Mouse (Mus musculus) forebrain, embryonic 14.5 days (tissue): ENCODE measurements around the gene Ugt1a5. TPM values are rescaled to one million over a fixed set of nuclear protein-coding genes. Genes with fewer than 3 reads are reported as not detected.

Source experiments
- ATAC-seq: fragments of 200-750 bp; cut with Nextera tagmentation; 2 replicates; pipeline ENCODE4 v1.8.0; 2017; ENCODE audit warnings: mild to moderate bottlenecking, moderate library complexity
- DNase-seq: peaks from one replicate; pipeline ENCODE4 v3.0.0-alpha.2; 2015; ENCODE audit warnings: low spot score
- H3K27ac ChIP-seq: fragments of 300-500 bp; sonication (generic); 2 replicates; pipeline ENCODE4 v1.5.1; 2014; ENCODE audit warnings: low read depth, mild to moderate bottlenecking, control low read depth, low read length, moderate library complexity
- H3K27me3 ChIP-seq: fragments of 300-500 bp; sonication (generic); replicated peaks from 2 replicates; pipeline ENCODE4 v1.6.1; 2014; ENCODE audit warnings: low read length, control low read depth, mixed read lengths; ENCODE audit not compliant: control insufficient read depth, insufficient read depth
- H3K36me3 ChIP-seq: fragments of 300-500 bp; sonication (generic); 2 replicates; pipeline ENCODE4 v1.6.1; 2014; ENCODE audit warnings: low read length, control low read depth; ENCODE audit not compliant: control insufficient read depth, insufficient read depth
- H3K4me1 ChIP-seq: fragments of 300-500 bp; sonication (generic); 2 replicates; pipeline ENCODE4 v1.6.1; 2014; ENCODE audit warnings: antibody characterized with exemption, low read length, control low read depth; ENCODE audit not compliant: control insufficient read depth, insufficient read depth
- H3K4me2 ChIP-seq: fragments of 300-500 bp; sonication (generic); 2 replicates; pipeline ENCODE4 v1.6.1; 2014; ENCODE audit warnings: mild to moderate bottlenecking, control low read depth, low read length
- H3K4me3 ChIP-seq: fragments of 300-500 bp; sonication (generic); 2 replicates; pipeline ENCODE4 v1.5.1; 2014; ENCODE audit warnings: low read depth, low read length, control low read depth
- H3K9ac ChIP-seq: fragments of 300-500 bp; sonication (generic); 2 replicates; pipeline ENCODE4 v1.6.1; 2014; ENCODE audit warnings: mild to moderate bottlenecking, low read length, control low read depth, moderate library complexity
- H3K9me3 ChIP-seq: fragments of 300-500 bp; sonication (generic); replicated peaks from 2 replicates; pipeline ENCODE4 v1.6.1; 2016; ENCODE audit warnings: low read length, control low read depth, mixed read lengths; ENCODE audit not compliant: control insufficient read depth
- WGBS: fragments of 180-500 bp; shearing (Covaris S2); extraction: QIAGEN DNeasy Blood & Tissue Kit; methylation state at CpG from one replicate; pipeline ENCODE4 v1.1.7; 2014; 5-methylcytosine and 5-hydroxymethylcytosine counted together
- polyA plus RNA-seq: library from polyadenylated mRNA; unstranded; fragments of >200 nt; fragmentation: Nextera tagmentation; extraction: Ambion mirVana; gene quantifications from 2 replicates; pipeline ENCODE4 v1.2.1, GENCODE M21; 2014

Gene Ugt1a5
- polyA plus RNA-seq, 1 experiment from 2014 or later, result not detected

GRCm38 (mm10) chr1:88231803-88232499 is 66.1 kb downstream of the Ugt1a5 start:
- DNase-seq (no peak), ATAC-seq (no peak)
- Histone ChIP-seq H3K36me3 (no peaks in the 10 kb centered on the region), H3K27me3 (no peaks in the 10 kb centered on the region), H3K4me3 (no peak overlapping the region), H3K4me2 (no peak overlapping the region), H3K9ac (no peak overlapping the region), H3K27ac (no peak overlapping the region), H3K9me3 (peaks cover 95% of the 10 kb centered on the region), H3K4me1 (no peaks in the 10 kb centered on the region)
- WGBS, result 67% methylated on average over 7 of the region's 7 CpGs

GRCm38 (mm10) chr1:88232664-88233380 is 67.0 kb downstream of the Ugt1a5 start:
- ATAC-seq, result no peak
- Histone ChIP-seq H3K4me2 (no peak overlapping the region), H3K27ac (no peak overlapping the region), H3K4me1 (no peaks in the 10 kb centered on the region), H3K27me3 (no peaks in the 10 kb centered on the region), H3K4me3 (no peak overlapping the region), H3K36me3 (no peaks in the 10 kb centered on the region), H3K9ac (no peak overlapping the region), H3K9me3 (peaks cover 95% of the 10 kb centered on the region)
- no peak for DNase-seq
- WGBS, result 54% methylated on average over 3 of the region's 3 CpGs

- no peak overlapping the region for H3K9ac ChIP-seq
- H3K4me3 ChIP-seq, result no peak overlapping the region
- H3K36me3 ChIP-seq, result no peaks in the 10 kb centered on the region
- DNase-seq, result no peak
- no peaks in the 10 kb centered on the region for H3K27me3 ChIP-seq
- 68% methylated on average over 14 of the region's 14 CpGs for WGBS
- H3K4me2 ChIP-seq, result no peak overlapping the region
- no peak for ATAC-seq
- H3K4me1 ChIP-seq, result no peaks in the 10 kb centered on the region
- H3K9me3 ChIP-seq, result peaks cover 95% of the 10 kb centered on the region
- no peak overlapping the region for H3K27ac ChIP-seq
These were observed 67.8 kb downstream of the Ugt1a5 start for GRCm38 (mm10) chr1:88233421-88234247.

- no peaks in the 10 kb centered on the region for H3K27me3 ChIP-seq
- H3K4me1 ChIP-seq, result no peaks in the 10 kb centered on the region
- H3K4me2 ChIP-seq, result no peak overlapping the region
- H3K27ac ChIP-seq, result no peak overlapping the region
- ATAC-seq (no peak), DNase-seq (no peak)
- peaks cover 96% of the 10 kb centered on the region for H3K9me3 ChIP-seq
- 66% methylated on average over 4 of the region's 4 CpGs for WGBS
- H3K9ac ChIP-seq, result no peak overlapping the region
- H3K36me3 ChIP-seq, result no peaks in the 10 kb centered on the region
- H3K4me3 ChIP-seq, result no peak overlapping the region
These were observed 68.4 kb downstream of the Ugt1a5 start for GRCm38 (mm10) chr1:88234248-88234610.

- Histone ChIP-seq H3K9ac (no peak overlapping the region), H3K9me3 (peaks cover 96% of the 10 kb centered on the region), H3K4me3 (no peak overlapping the region), H3K27me3 (no peaks in the 10 kb centered on the region), H3K4me2 (no peak overlapping the region), H3K4me1 (no peaks in the 10 kb centered on the region), H3K27ac (no peak overlapping the region), H3K36me3 (no peaks in the 10 kb centered on the region)
- 43% methylated on average over 5 of the region's 5 CpGs for WGBS
- ATAC-seq (no peak), DNase-seq (no peak)
These were observed 68.8 kb downstream of the Ugt1a5 start for GRCm38 (mm10) chr1:88234646-88235045.

GRCm38 (mm10) chr1:88235046-88235893 is 69.5 kb downstream of the Ugt1a5 start:
- DNase-seq, result no peak
- peaks cover 96% of the 10 kb centered on the region for H3K9me3 ChIP-seq
- H3K36me3 ChIP-seq, result no peaks in the 10 kb centered on the region
- no peaks in the 10 kb centered on the region for H3K27me3 ChIP-seq
- 63% methylated on average over 11 of the region's 11 CpGs for whole genome bisulfite sequencing
- H3K4me1 ChIP-seq, result no peaks in the 10 kb centered on the region
- H3K9ac ChIP-seq, result no peak overlapping the region
- H3K4me3 ChIP-seq, result no peak overlapping the region
- H3K27ac ChIP-seq, result no peak overlapping the region
- ATAC-seq, result no peak
- H3K4me2 ChIP-seq, result no peak overlapping the region

GRCm38 (mm10) chr1:88235894-88236415 is 70.1 kb downstream of the Ugt1a5 start:
- Histone ChIP-seq H3K9me3 (peaks cover 96% of the 10 kb centered on the region), H3K4me2 (no peak overlapping the region), H3K4me3 (no peak overlapping the region), H3K4me1 (no peaks in the 10 kb centered on the region), H3K9ac (no peak overlapping the region), H3K27ac (no peak overlapping the region), H3K27me3 (no peaks in the 10 kb centered on the region), H3K36me3 (no peaks in the 10 kb centered on the region)
- WGBS, result 61% methylated on average over 4 of the region's 4 CpGs
- DNase-seq (no peak), ATAC-seq (no peak)

GRCm38 (mm10) chr1:88237311-88237710 is 71.5 kb downstream of the Ugt1a5 start:
- peaks cover 95% of the 10 kb centered on the region for H3K9me3 ChIP-seq
- H3K4me2 ChIP-seq, result no peak overlapping the region
- H3K4me3 ChIP-seq, result no peak overlapping the region
- ATAC-seq (no peak), DNase-seq (no peak)
- H3K4me1 ChIP-seq, result no peaks in the 10 kb centered on the region
- no peaks in the 10 kb centered on the region for H3K27me3 ChIP-seq
- H3K27ac ChIP-seq, result no peak overlapping the region
- no peak overlapping the region for H3K9ac ChIP-seq
- 81% methylated on average over 5 of the region's 5 CpGs for WGBS
- no peaks in the 10 kb centered on the region for H3K36me3 ChIP-seq
